ENCODE assay signal across 8 mouse cellular contexts in the genomic region with DNA sequence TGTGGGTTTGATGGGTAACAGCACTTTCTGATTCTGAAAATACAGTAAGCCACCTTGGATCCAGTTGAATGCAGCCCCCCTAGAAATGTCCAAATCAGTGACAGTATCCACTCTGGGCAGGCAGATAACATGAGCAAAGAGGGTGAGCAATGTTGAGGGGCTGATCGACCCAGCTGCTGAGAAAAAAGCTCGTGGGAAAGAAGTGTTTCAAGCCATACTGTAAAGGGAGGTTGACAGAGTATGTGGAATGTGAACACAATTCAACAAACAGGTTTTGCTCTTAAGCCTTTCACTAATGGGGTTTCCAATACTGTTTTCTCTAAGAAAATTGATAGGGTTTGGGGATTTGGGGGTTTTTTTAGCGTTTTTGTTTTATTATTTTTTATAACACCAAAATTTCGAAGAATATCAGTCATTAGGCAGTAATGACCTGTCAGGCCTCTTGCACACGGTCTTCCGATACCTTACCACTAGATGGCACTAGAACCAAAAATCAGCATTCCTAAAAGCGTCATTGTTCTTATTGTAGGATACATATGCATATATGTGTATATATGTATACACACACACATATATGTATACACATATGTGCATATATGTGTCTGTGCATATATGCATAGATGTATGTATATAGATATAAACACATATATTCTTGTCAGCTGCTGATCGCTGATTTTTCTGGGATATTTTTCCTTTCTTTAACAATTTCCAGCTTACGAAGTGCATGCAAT.
DNase-seq lines count a peak whose midpoint lies in the region; ATAC-seq and TF ChIP-seq lines count a peak whose summit lies in the region.

No protein-coding gene starts in this region.

- H3K9me3 ChIP-seq in forebrain, embryonic 16.5 days (ENCODE audit: control insufficient read depth, low read length) = no peaks in the 10 kb centered on the region
- no peaks in the 10 kb centered on the region for H3K9me3 ChIP-seq in liver, embryonic 12.5 days (replicated peaks)

- WGBS in forebrain, embryonic 16.5 days = 29% methylated on average over 9 of the region's 9 CpGs
- 23% methylated on average over 9 of the region's 9 CpGs for WGBS in liver, embryonic 12.5 days (ENCODE audit: insufficient replicate concordance)

- peak; percentile 82 for ATAC-seq in forebrain, embryonic 16.5 days
- ATAC-seq in liver, embryonic 12.5 days = peak; percentile 53; the same call in 1 of the 2 replicates

- no peaks in the 10 kb centered on the region for H3K27me3 ChIP-seq in forebrain, embryonic 16.5 days (replicated peaks; ENCODE audit: control insufficient read depth, insufficient read depth, low read length)
- no peaks in the 10 kb centered on the region for H3K27me3 ChIP-seq in liver, embryonic 12.5 days (replicated peaks)
- no peaks in the 10 kb centered on the region for H3K27me3 ChIP-seq in splenic B cell, adult 2 months (ENCODE audit: control insufficient read depth, insufficient read depth, low read length, poor library complexity, severe bottlenecking)

- peaks cover 5% of the 10 kb centered on the region; the same call in 1 of the 2 replicates for H3K4me1 ChIP-seq in forebrain, embryonic 16.5 days (replicated peaks; ENCODE audit: control insufficient read depth, insufficient read depth, low read length)
- peaks cover 7% of the 10 kb centered on the region; the same call in 1 of the 2 replicates for H3K4me1 ChIP-seq in liver, embryonic 12.5 days

- no peak overlapping the region for H3K4me2 ChIP-seq in forebrain, embryonic 16.5 days (ENCODE audit: low read length)
- H3K4me2 ChIP-seq in liver, embryonic 12.5 days = no peak overlapping the region

- DNase-seq in gastrocnemius, adult 2 months = no peak
- no peak for DNase-seq in gastrocnemius, postnatal 25 days
- peak; percentile 56 for DNase-seq in NIH3T3 (ENCODE audit: low read depth)
- DNase-seq in splenic B cell, adult 2 months (ENCODE audit: low read depth, low spot score) = peak; percentile 60
- no peak for DNase-seq in right cerebral cortex, postnatal 10 days (ENCODE audit: low spot score in 2 of 2)
- no peak for DNase-seq in cerebellum, adult 9-11 months

- no peak overlapping the region for H3K4me3 ChIP-seq in gastrocnemius, adult 2 months
- no peak overlapping the region for H3K4me3 ChIP-seq in forebrain, embryonic 16.5 days (replicated peaks; ENCODE audit: low read length)
- H3K4me3 ChIP-seq in liver, embryonic 12.5 days = no peak overlapping the region

- peak; percentile 72 for TF ChIP-seq CTCF in gastrocnemius, adult 2 months (IDR thresholded peaks at IDR 0.05)

- H3K27ac ChIP-seq in gastrocnemius, adult 2 months = no peak overlapping the region
- no peak overlapping the region for H3K27ac ChIP-seq in forebrain, embryonic 16.5 days (ENCODE audit: low read length)
- H3K27ac ChIP-seq in liver, embryonic 12.5 days = no peak overlapping the region

- intact Hi-C loops in gastrocnemius, adult 2 months (cut with DNase I) = no loop called here

- H3K36me3 ChIP-seq in forebrain, embryonic 16.5 days (ENCODE audit: control insufficient read depth, insufficient read depth) = no peaks in the 10 kb centered on the region
- H3K36me3 ChIP-seq in liver, embryonic 12.5 days = no peaks in the 10 kb centered on the region
- H3K36me3 ChIP-seq in splenic B cell, adult 2 months (ENCODE audit: control insufficient read depth, insufficient read depth, low read length, poor library complexity, severe bottlenecking) = no peaks in the 10 kb centered on the region

- H3K9ac ChIP-seq in forebrain, embryonic 16.5 days (replicated peaks; ENCODE audit: low read depth, low read length) = no peak overlapping the region
- no peak overlapping the region for H3K9ac ChIP-seq in liver, embryonic 12.5 days

Comparison
In these comparisons a context has a peak if more than half of its experiments do, and no peak if none do; other contexts are left out.
1. DNase-seq: peak in NIH3T3 (single experiment) and splenic B cell, adult 2 months (single experiment); none in gastrocnemius, adult 2 months (single experiment), gastrocnemius, postnatal 25 days (single experiment), right cerebral cortex, postnatal 10 days (0 of 2) and cerebellum, adult 9-11 months (single experiment).